Mouse (Mus musculus) heart, postnatal 0 days (tissue): Measurements from ENCODE around the gene Surf1. TPM values are rescaled to one million over a fixed set of nuclear protein-coding genes. Genes with fewer than 3 reads are reported as not detected.

ENCODE experiments used
- ATAC-seq: fragments of 200-750 bp; cut with Nextera tagmentation; 2 replicates; pipeline ENCODE4 v1.8.0; 2017; ENCODE audit warnings: low read depth, moderate number of reproducible peaks, moderate library complexity; ENCODE audit not compliant: insufficient read depth
- DNase-seq: peaks from one replicate; pipeline ENCODE4 v3.0.0-alpha.2; 2016; ENCODE audit warnings: low spot score
- H3K27ac ChIP-seq: fragments of 300-500 bp; sonication (generic); 2 replicates; pipeline ENCODE4 v1.5.1; 2014; ENCODE audit warnings: low read depth, mild to moderate bottlenecking
- H3K27me3 ChIP-seq: fragments of 300-500 bp; sonication (generic); 2 replicates; pipeline ENCODE4 v1.6.1; 2014; ENCODE audit warnings: low read length, mixed read lengths; ENCODE audit not compliant: control insufficient read depth, insufficient read depth
- H3K36me3 ChIP-seq: fragments of 300-500 bp; sonication (generic); replicated peaks from 2 replicates; pipeline ENCODE4 v1.6.1; 2014; ENCODE audit warnings: low read length, mixed read lengths; ENCODE audit not compliant: control insufficient read depth, insufficient read depth
- H3K4me1 ChIP-seq: fragments of 300-500 bp; sonication (generic); 2 replicates; pipeline ENCODE4 v1.6.1; 2014; ENCODE audit warnings: antibody characterized with exemption; ENCODE audit not compliant: control insufficient read depth, insufficient read depth
- H3K4me2 ChIP-seq: fragments of 300-500 bp; sonication (generic); 2 replicates; pipeline ENCODE4 v1.6.1; 2014; ENCODE audit warnings: low read depth, mild to moderate bottlenecking, low read length, moderate library complexity
- H3K4me3 ChIP-seq: fragments of 300-500 bp; sonication (generic); 2 replicates; pipeline ENCODE4 v1.5.1; 2014; ENCODE audit warnings: low read depth, low read length
- H3K9ac ChIP-seq: fragments of 300-500 bp; sonication (generic); replicated peaks from 2 replicates; pipeline ENCODE4 v1.6.1; 2014; ENCODE audit warnings: low read depth, low read length, mixed read lengths
- H3K9me3 ChIP-seq: fragments of 300-500 bp; sonication (generic); replicated peaks from 2 replicates; pipeline ENCODE4 v1.6.1; 2016; ENCODE audit warnings: low read length; ENCODE audit not compliant: control insufficient read depth
- CTCF ChIP-seq: IDR thresholded peaks from 2 replicates; pipeline ENCODE4 v1.5.1; 2016; ENCODE audit warnings: antibody characterized with exemption, control low read depth, low read depth
- EP300 ChIP-seq: IDR thresholded peaks from 2 replicates; pipeline ENCODE4 v1.6.1; 2016; ENCODE audit warnings: antibody characterized with exemption, low read depth
- WGBS: fragments of 180-500 bp; shearing (Covaris S2); extraction: QIAGEN DNeasy Blood & Tissue Kit; methylation state at CpG from one replicate; pipeline ENCODE4 v1.1.7; 2014; 5-methylcytosine and 5-hydroxymethylcytosine counted together
- polyA plus RNA-seq: library from polyadenylated mRNA; unstranded; fragments of >200 nt; fragmentation: Nextera tagmentation; extraction: Ambion mirVana; gene quantifications from 2 replicates; pipeline ENCODE4 v1.2.1, GENCODE M21; 2015
- total RNA-seq: library from RNA; depleted of rRNA; stranded (reverse); fragments of >200 nt; gene quantifications from 2 replicates; pipeline ENCODE4 v1.2.3, GENCODE M21; 2014; ENCODE audit warnings: low replicate concordance

Gene Surf1
- total and polyA plus RNA-seq, 2 experiments from 2014 or later, result 41.4 to 42.7 TPM

- Histone ChIP-seq H3K4me3 (no peak overlapping the region), H3K9ac (no peak overlapping the region), H3K4me1 (peaks cover 22% of the 10 kb centered on the region), H3K36me3 (peaks cover 69% of the 10 kb centered on the region), H3K4me2 (no peak overlapping the region), H3K9me3 (no peaks in the 10 kb centered on the region), H3K27ac (no peak overlapping the region), H3K27me3 (no peaks in the 10 kb centered on the region)
- 59% methylated on average over 3 of the region's 3 CpGs for WGBS
- no peak for TF ChIP-seq CTCF
- TF ChIP-seq EP300, result no peak
- DNase-seq (no peak), ATAC-seq (no peak)
Measured at GRCm38 (mm10) chr2:26919684-26920083, 3.4 kb upstream of the Surf1 start.

GRCm38 (mm10) chr2:26916738-26917137 lies 408 bp upstream of the Surf1 start:
- H3K4me2 ChIP-seq, result peak overlapping the region; percentile 93
- peak overlapping the region; percentile 79 for H3K4me3 ChIP-seq
- H3K27me3 ChIP-seq, result no peaks in the 10 kb centered on the region
- H3K9me3 ChIP-seq, result no peaks in the 10 kb centered on the region
- H3K27ac ChIP-seq, result peak overlapping the region; percentile 72
- H3K36me3 ChIP-seq, result peaks cover 69% of the 10 kb centered on the region
- H3K9ac ChIP-seq, result peak overlapping the region; percentile 80
- ATAC-seq, result peak; percentile 3; the same call in 1 of the 2 replicates
- 2% methylated on average over 13 of the region's 13 CpGs for WGBS
- H3K4me1 ChIP-seq, result peaks cover 23% of the 10 kb centered on the region
- DNase-seq, result no peak
- TF ChIP-seq EP300 (no peak), CTCF (no peak)

- Histone ChIP-seq H3K9ac (no peak overlapping the region), H3K4me3 (no peak overlapping the region), H3K4me1 (peaks cover 30% of the 10 kb centered on the region), H3K27ac (no peak overlapping the region), H3K9me3 (no peaks in the 10 kb centered on the region), H3K27me3 (no peaks in the 10 kb centered on the region), H3K4me2 (no peak overlapping the region), H3K36me3 (peaks cover 45% of the 10 kb centered on the region)
- DNase-seq, result no peak
- TF ChIP-seq EP300 (no peak), CTCF (no peak)
- WGBS, result 63% methylated on average over 8 of the region's 8 CpGs
- no peak for ATAC-seq
Measured at GRCm38 (mm10) chr2:26914148-26914941, 2.0 kb downstream of the Surf1 start.

- Histone ChIP-seq H3K4me1 (peaks cover 37% of the 10 kb centered on the region), H3K4me2 (no peak overlapping the region), H3K36me3 (peaks cover 37% of the 10 kb centered on the region), H3K27ac (no peak overlapping the region), H3K27me3 (no peaks in the 10 kb centered on the region), H3K4me3 (no peak overlapping the region), H3K9me3 (no peaks in the 10 kb centered on the region), H3K9ac (no peak overlapping the region)
- ATAC-seq (no peak), DNase-seq (no peak)
- TF ChIP-seq CTCF (no peak), EP300 (no peak)
- WGBS, result 75% methylated on average over 17 of the region's 17 CpGs
Measured at GRCm38 (mm10) chr2:26913416-26914147, 2.7 kb downstream of the Surf1 start.

- WGBS, result 68% methylated on average over 5 of the region's 5 CpGs
- DNase-seq, result no peak
- Histone ChIP-seq H3K27me3 (no peaks in the 10 kb centered on the region), H3K36me3 (peaks cover 40% of the 10 kb centered on the region), H3K4me1 (peaks cover 35% of the 10 kb centered on the region), H3K27ac (no peak overlapping the region), H3K9me3 (no peaks in the 10 kb centered on the region), H3K4me3 (peak overlapping the region; percentile 68; the same call in 1 of the 2 replicates), H3K4me2 (peak overlapping the region; percentile 97), H3K9ac (peak overlapping the region; percentile 89)
- no peak for ATAC-seq
- TF ChIP-seq CTCF (no peak), EP300 (no peak)
Measured at GRCm38 (mm10) chr2:26912253-26912770, 4.0 kb downstream of the Surf1 start.
